In genomic region chr9:14028056-14028455, GRCm38 (mm10) we compare ENCODE assay signal across 20 mouse cellular contexts.
DNase-seq lines count a peak whose midpoint lies in the region; ATAC-seq and TF ChIP-seq lines count a peak whose summit lies in the region.
"Had no signal": no experiment of that assay in that cellular context is flagged by ENCODE, and none has a peak within 500 bp of the region (broad histone marks: within the 10 kb centered on the region; RNA-seq: fewer than 3 reads in every experiment).

No protein-coding gene starts in this region.

- no peak overlapping the region for H3K4me3 ChIP-seq in kidney, adult 2 months (ENCODE audit: insufficient read depth, low read depth, low read length)
- H3K4me3 ChIP-seq in lung, embryonic 14.5 days (ENCODE audit: low read depth, low read length), result no peak overlapping the region
- H3K4me3 ChIP-seq in lung, adult 2 months (replicated peaks; ENCODE audit: extremely low read depth, low read depth, low read length), result no peak overlapping the region
- H3K4me3 ChIP-seq in left cerebral cortex, adult 2 months, result no peak overlapping the region
- H3K4me3 ChIP-seq: embryonic facial prominence, embryonic 15.5 days; hindbrain, embryonic 10.5 days; limb, embryonic 12.5 days; liver, embryonic 15.5 days; megakaryocyte, embryonic 14.5 days; stomach, embryonic 15.5 days had no signal

- H3K4me2 ChIP-seq in lung, embryonic 14.5 days, result no peak overlapping the region
- H3K4me2 ChIP-seq: embryonic facial prominence, embryonic 15.5 days; limb, embryonic 12.5 days; liver, embryonic 15.5 days; stomach, embryonic 15.5 days had no signal

- no peak overlapping the region for H3K27ac ChIP-seq in kidney, adult 2 months (ENCODE audit: insufficient read depth, low read depth, low read length)
- H3K27ac ChIP-seq in lung, embryonic 14.5 days (ENCODE audit: low read depth), result no peak overlapping the region
- H3K27ac ChIP-seq in left cerebral cortex, adult 2 months, result no peak overlapping the region
- H3K27ac ChIP-seq: embryonic facial prominence, embryonic 15.5 days; hindbrain, embryonic 10.5 days; hindbrain, postnatal 0 days; limb, embryonic 12.5 days; liver, embryonic 15.5 days; stomach, embryonic 15.5 days had no signal

- ATAC-seq in lung, embryonic 14.5 days (ENCODE audit: insufficient read depth), result peak; percentile 91
- ATAC-seq: hindbrain, postnatal 0 days had no signal

- no peaks in the 10 kb centered on the region for H3K9me3 ChIP-seq in lung, embryonic 14.5 days (ENCODE audit: low read depth, low read length)
- H3K9me3 ChIP-seq: embryonic facial prominence, embryonic 15.5 days; hindbrain, embryonic 10.5 days; limb, embryonic 12.5 days; liver, embryonic 15.5 days; stomach, embryonic 15.5 days had no signal

- no peak for TF ChIP-seq POLR2A in kidney, adult 2 months (IDR thresholded peaks at IDR 0.05; ENCODE audit: low read depth, low read length)
- TF ChIP-seq POLR2A in lung, adult 2 months (IDR thresholded peaks at IDR 0.05; ENCODE audit: borderline replicate concordance, extremely low read depth, low read depth, low read length), result no peak

- no peaks in the 10 kb centered on the region for H3K27me3 ChIP-seq in kidney, adult 2 months (replicated peaks; ENCODE audit: control insufficient read depth, insufficient read depth, low read length)
- H3K27me3 ChIP-seq in lung, embryonic 14.5 days (ENCODE audit: insufficient read depth, low read length), result no peaks in the 10 kb centered on the region
- H3K27me3 ChIP-seq: embryonic facial prominence, embryonic 15.5 days; limb, embryonic 12.5 days; liver, embryonic 15.5 days; stomach, embryonic 15.5 days had no signal

- WGBS in kidney, adult 2 months, result 47% methylated on average over 5 of the region's 5 CpGs
- 39% methylated on average over 5 of the region's 5 CpGs for WGBS in lung, embryonic 14.5 days
- WGBS in lung, adult 2 months, result 50% methylated on average over 5 of the region's 5 CpGs

- TF ChIP-seq CTCF in kidney, adult 2 months (conservative IDR thresholded peaks at IDR 0.05; ENCODE audit: insufficient read depth, insufficient read length, low read depth, low read length), result no peak
- no peak for TF ChIP-seq CTCF in lung, embryonic 14.5 days (IDR thresholded peaks at IDR 0.05; ENCODE audit: low read depth)
- no peak for TF ChIP-seq CTCF in lung, adult 2 months (IDR thresholded peaks at IDR 0.05; ENCODE audit: insufficient read depth, low read length)
- TF ChIP-seq CTCF in left cerebral cortex, adult 2 months (IDR thresholded peaks at IDR 0.05), result no peak

- intact Hi-C loops in left cerebral cortex, adult 2 months (cut with DNase I), result no loop called here

- H3K9ac ChIP-seq in lung, embryonic 14.5 days, result no peak overlapping the region
- H3K9ac ChIP-seq: embryonic facial prominence, embryonic 15.5 days; limb, embryonic 12.5 days; liver, embryonic 15.5 days; stomach, embryonic 15.5 days had no signal

- H3K36me3 ChIP-seq in kidney, adult 2 months (ENCODE audit: control insufficient read depth, insufficient read depth, low read length), result no peaks in the 10 kb centered on the region
- H3K36me3 ChIP-seq in lung, embryonic 14.5 days (ENCODE audit: insufficient read depth), result no peaks in the 10 kb centered on the region
- H3K36me3 ChIP-seq: embryonic facial prominence, embryonic 15.5 days; hindbrain, embryonic 10.5 days; limb, embryonic 12.5 days; liver, embryonic 15.5 days; stomach, embryonic 15.5 days had no signal

- DNase-seq in kidney, adult 2 months, result peak; percentile 39
- no peak for DNase-seq in kidney, postnatal 25 days
- DNase-seq in lung, embryonic 14.5 days, result peak; percentile 90
- no peak for DNase-seq in lung, adult 2 months
- DNase-seq in lung, postnatal 14 days, result peak; percentile 43
- no peak for DNase-seq in left cerebral cortex, adult 2 months (ENCODE audit: extremely low spot score in 1 of 2, low spot score in 2 of 2)
- DNase-seq in left cerebral cortex, adult 8-10 months (ENCODE audit: low spot score in 2 of 2), result no peak
- DNase-seq: cerebellum, adult 2 months; cerebellum, postnatal 36 days; layer of hippocampus, adult 9-11 months; midbrain, embryonic 14.5 days; right cerebral cortex, postnatal 25 days; thymus, adult 18-20 months had no signal

- H3K4me1 ChIP-seq in kidney, adult 2 months (ENCODE audit: control insufficient read depth, insufficient read depth, low read length), result no peaks in the 10 kb centered on the region
- peaks cover 19% of the 10 kb centered on the region; the same call in 1 of the 2 replicates for H3K4me1 ChIP-seq in lung, embryonic 14.5 days (ENCODE audit: insufficient read depth)
- H3K4me1 ChIP-seq in lung, adult 2 months (ENCODE audit: control insufficient read depth, insufficient read depth, low read length), result peaks cover 2% of the 10 kb centered on the region; the same call in 1 of the 2 replicates
- H3K4me1 ChIP-seq: embryonic facial prominence, embryonic 15.5 days; hindbrain, embryonic 10.5 days; limb, embryonic 12.5 days; liver, embryonic 15.5 days; megakaryocyte, embryonic 14.5 days; stomach, embryonic 15.5 days had no signal

Comparison
In these comparisons a context has a peak if more than half of its experiments do, and no peak if none do; other contexts are left out.
1. DNase-seq: peak in kidney, adult 2 months (single experiment), lung, embryonic 14.5 days (single experiment) and lung, postnatal 14 days (single experiment); none in kidney, postnatal 25 days (0 of 2), lung, adult 2 months (single experiment), left cerebral cortex, adult 2 months (0 of 2) and left cerebral cortex, adult 8-10 months (0 of 2).